Comparison of ENCODE assay signal across 10 mouse cellular contexts in the genomic region with DNA sequence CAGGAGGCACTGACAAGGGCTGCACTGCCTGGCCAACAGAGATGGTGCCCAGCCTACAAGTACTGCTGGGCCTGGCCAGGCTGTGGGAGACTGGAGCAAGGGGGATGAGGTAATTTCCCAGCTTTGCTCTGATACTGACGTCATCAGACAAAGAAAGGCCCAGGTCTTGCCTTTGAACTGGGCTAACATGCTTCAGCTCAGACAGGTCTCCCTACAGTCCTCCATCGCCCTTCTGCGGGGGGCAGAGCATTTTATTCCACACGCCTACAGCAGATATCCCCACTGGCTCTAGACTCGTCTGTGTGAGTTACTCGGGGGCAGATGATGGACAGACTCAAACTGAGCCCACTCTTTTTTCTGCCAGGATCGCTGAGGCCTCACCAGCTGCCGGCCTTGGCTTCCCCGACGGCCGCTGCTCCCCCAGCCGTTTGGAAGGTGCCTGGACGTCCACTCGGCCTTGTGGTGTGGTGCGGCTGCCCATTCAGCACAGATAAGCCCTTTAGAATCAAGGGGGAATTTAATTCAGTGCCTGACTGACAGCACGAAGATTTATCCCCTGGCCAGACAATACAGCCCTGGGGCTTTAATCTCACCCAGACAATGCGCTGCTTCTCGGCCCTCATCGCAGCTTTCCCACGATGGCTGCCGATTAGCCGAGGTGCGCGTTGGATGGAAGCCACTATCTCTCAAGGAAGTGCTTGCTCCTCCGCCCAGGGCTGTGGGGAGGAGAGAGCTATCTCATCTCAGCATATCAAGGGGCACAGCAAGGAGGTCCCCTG. TPM values are rescaled to one million over a fixed set of nuclear protein-coding genes. Genes with fewer than 3 reads are reported as not detected.
DNase-seq lines count a peak whose midpoint lies in the region; ATAC-seq and TF ChIP-seq lines count a peak whose summit lies in the region.
"Had no signal": no experiment of that assay in that cellular context is flagged by ENCODE, and none has a peak within 500 bp of the region (broad histone marks: within the 10 kb centered on the region; RNA-seq: fewer than 3 reads in every experiment).

No protein-coding gene starts in this region.

- 53% methylated on average over 25 of the region's 25 CpGs for WGBS in lung, embryonic 14.5 days
- 56% methylated on average over 25 of the region's 25 CpGs for WGBS in lung, postnatal 0 days
- 37% methylated on average over 25 of the region's 25 CpGs for WGBS in hindbrain, embryonic 12.5 days
- 53% methylated on average over 25 of the region's 25 CpGs for WGBS in stomach, postnatal 0 days

- H3K36me3 ChIP-seq in lung, embryonic 14.5 days (ENCODE audit: insufficient read depth) = no peaks in the 10 kb centered on the region
- no peaks in the 10 kb centered on the region for H3K36me3 ChIP-seq in lung, postnatal 0 days (ENCODE audit: insufficient read depth, low read length)
- H3K36me3 ChIP-seq in hindbrain, embryonic 12.5 days = no peaks in the 10 kb centered on the region
- H3K36me3 ChIP-seq in stomach, postnatal 0 days (ENCODE audit: control insufficient read depth, insufficient read depth, low read length) = no peaks in the 10 kb centered on the region

- 0 out of 2 replicates have a peak, but pooled peaks have one; percentile 31 for ATAC-seq in lung, embryonic 14.5 days (ENCODE audit: insufficient read depth)
- no peak for ATAC-seq in lung, postnatal 0 days
- peak; percentile 50 for ATAC-seq in hindbrain, embryonic 12.5 days (ENCODE audit: low FRiP score)
- peak; percentile 41 for ATAC-seq in stomach, postnatal 0 days (ENCODE audit: low FRiP score, low TSS enrichment)
- ATAC-seq: activated CD4-positive, CD25-positive, alpha-beta regulatory T cell, adult 4 months had no signal

- H3K9ac ChIP-seq in lung, embryonic 14.5 days = no peak overlapping the region
- no peak overlapping the region for H3K9ac ChIP-seq in lung, postnatal 0 days (replicated peaks; ENCODE audit: low read depth)
- H3K9ac ChIP-seq in hindbrain, embryonic 12.5 days = no peak overlapping the region
- no peak overlapping the region for H3K9ac ChIP-seq in stomach, postnatal 0 days (ENCODE audit: low read length)

- H3K4me3 ChIP-seq in lung, embryonic 14.5 days (ENCODE audit: low read depth, low read length) = no peak overlapping the region
- no peak overlapping the region for H3K4me3 ChIP-seq in lung, postnatal 0 days (ENCODE audit: low read depth, low read length)
- no peak overlapping the region for H3K4me3 ChIP-seq in hindbrain, embryonic 12.5 days
- no peak overlapping the region for H3K4me3 ChIP-seq in stomach, postnatal 0 days (ENCODE audit: low read depth, low read length)

- no peaks in the 10 kb centered on the region for H3K4me1 ChIP-seq in lung, embryonic 14.5 days (ENCODE audit: insufficient read depth)
- H3K4me1 ChIP-seq in lung, postnatal 0 days (ENCODE audit: insufficient read depth, low read depth, low read length) = no peaks in the 10 kb centered on the region
- H3K4me1 ChIP-seq in hindbrain, embryonic 12.5 days = peaks cover 48% of the 10 kb centered on the region
- H3K4me1 ChIP-seq in stomach, postnatal 0 days (replicated peaks; ENCODE audit: control insufficient read depth, insufficient read depth) = no peaks in the 10 kb centered on the region

- no peak for TF ChIP-seq EP300 in lung, postnatal 0 days (IDR thresholded peaks at IDR 0.05)
- TF ChIP-seq EP300 in stomach, postnatal 0 days (optimal IDR thresholded peaks at IDR 0.05) = no peak

- no peaks in the 10 kb centered on the region for H3K27me3 ChIP-seq in lung, embryonic 14.5 days (ENCODE audit: insufficient read depth, low read length)
- no peaks in the 10 kb centered on the region for H3K27me3 ChIP-seq in lung, postnatal 0 days (replicated peaks; ENCODE audit: insufficient read depth, low read length)
- H3K27me3 ChIP-seq in hindbrain, embryonic 12.5 days = peaks cover 16% of the 10 kb centered on the region
- no peaks in the 10 kb centered on the region for H3K27me3 ChIP-seq in stomach, postnatal 0 days (ENCODE audit: control insufficient read depth, insufficient read depth, low read length)

- H3K4me2 ChIP-seq in lung, embryonic 14.5 days = no peak overlapping the region
- H3K4me2 ChIP-seq in lung, postnatal 0 days (replicated peaks; ENCODE audit: low read depth, low read length) = no peak overlapping the region
- no peak overlapping the region; the same call in 1 of the 2 replicates for H3K4me2 ChIP-seq in hindbrain, embryonic 12.5 days (replicated peaks)
- no peak overlapping the region for H3K4me2 ChIP-seq in stomach, postnatal 0 days (replicated peaks; ENCODE audit: low read depth)

- no peak overlapping the region for H3K27ac ChIP-seq in lung, embryonic 14.5 days (ENCODE audit: low read depth)
- H3K27ac ChIP-seq in lung, postnatal 0 days (ENCODE audit: low read length) = no peak overlapping the region
- peak overlapping the region; percentile 55; the same call in 1 of the 2 replicates for H3K27ac ChIP-seq in hindbrain, embryonic 12.5 days
- H3K27ac ChIP-seq in stomach, postnatal 0 days (replicated peaks) = no peak overlapping the region

- TF ChIP-seq CTCF in lung, embryonic 14.5 days (IDR thresholded peaks at IDR 0.05; ENCODE audit: low read depth) = no peak
- no peak for TF ChIP-seq CTCF in lung, postnatal 0 days (IDR thresholded peaks at IDR 0.05)
- TF ChIP-seq CTCF in stomach, postnatal 0 days (IDR thresholded peaks at IDR 0.05; ENCODE audit: low read depth) = no peak

- no peak for DNase-seq in lung, embryonic 14.5 days
- no peak for DNase-seq in lung, postnatal 0 days (ENCODE audit: low spot score)
- peak; percentile 76 for DNase-seq in mesoderm, embryonic 11.5 days (ENCODE audit: low read depth, low spot score)
- no peak for DNase-seq in stomach, postnatal 0 days (ENCODE audit: low spot score)
- DNase-seq in spleen, postnatal 10 days (ENCODE audit: low spot score in 2 of 2) = no peak
- DNase-seq in gastrocnemius, postnatal 25 days = no peak
- DNase-seq in lung, postnatal 25 days (ENCODE audit: low spot score) = no peak
- DNase-seq: cerebellum, adult 2 months had no signal

- no peaks in the 10 kb centered on the region for H3K9me3 ChIP-seq in lung, embryonic 14.5 days (ENCODE audit: low read depth, low read length)
- no peaks in the 10 kb centered on the region for H3K9me3 ChIP-seq in lung, postnatal 0 days (ENCODE audit: low read length)
- H3K9me3 ChIP-seq in hindbrain, embryonic 12.5 days (replicated peaks) = no peaks in the 10 kb centered on the region
- H3K9me3 ChIP-seq in stomach, postnatal 0 days (ENCODE audit: control insufficient read depth, low read length) = no peaks in the 10 kb centered on the region

RNA-seq across cellular contexts. Expression of a gene that starts 32.8 kb away (rescaled TPM):
- polyA plus RNA-seq in lung, embryonic 14.5 days (2014; fragmentation: Nextera tagmentation; extraction: Ambion mirVana) = 19.4 and 21.4 TPM in 2 replicates
- 15.2 and 19.2 TPM in 2 replicates for polyA plus RNA-seq in lung, postnatal 0 days (2015; fragmentation: Nextera tagmentation; extraction: Ambion mirVana)
- polyA plus RNA-seq in hindbrain, embryonic 12.5 days (2016; fragmentation: Nextera tagmentation; extraction: Ambion mirVana) = 26.4 and 32.3 TPM in 2 replicates
- 15.6 and 18.5 TPM in 2 replicates for polyA plus RNA-seq in stomach, postnatal 0 days (2015; fragmentation: Nextera tagmentation; extraction: Ambion mirVana)
- total RNA-seq in gastrocnemius, postnatal 25 days (2021) = 1 to 10 TPM; 1.7 to 3.0 TPM
